Mouse (Mus musculus) liver, embryonic 11.5 days (tissue): ENCODE results near the gene S1pr2. TPM values are rescaled to one million over a fixed set of nuclear protein-coding genes. Genes with fewer than 3 reads are reported as not detected.

Source experiments
- ATAC-seq: fragments of 200-750 bp; cut with Nextera tagmentation; replicated peaks from 2 replicates; pipeline ENCODE4 v1.8.0; 2017; ENCODE audit warnings: moderate number of reproducible peaks, mild to moderate bottlenecking, moderate TSS enrichment, moderate library complexity; ENCODE audit not compliant: low FRiP score
- DNase-seq: peaks from one replicate; pipeline ENCODE4 v3.0.0-alpha.2; 2017; ENCODE audit warnings: low spot score
- H3K27ac ChIP-seq: fragments of 300-500 bp; sonication (generic); 2 replicates; pipeline ENCODE4 v1.5.1; 2014; ENCODE audit warnings: mild to moderate bottlenecking, low read depth, low read length, control low read depth
- H3K27me3 ChIP-seq: fragments of 300-500 bp; sonication (generic); replicated peaks from 2 replicates; pipeline ENCODE4 v1.6.1; 2014; ENCODE audit warnings: low read length, mixed read lengths; ENCODE audit not compliant: control insufficient read depth, insufficient read depth
- H3K36me3 ChIP-seq: fragments of 300-500 bp; sonication (generic); 2 replicates; pipeline ENCODE4 v1.6.1; 2014; ENCODE audit warnings: mild to moderate bottlenecking, low read length, moderate library complexity, mixed read lengths; ENCODE audit not compliant: control insufficient read depth, insufficient read depth
- H3K4me1 ChIP-seq: fragments of 300-500 bp; sonication (generic); replicated peaks from 2 replicates; pipeline ENCODE4 v1.6.1; 2014; ENCODE audit warnings: low read length, mixed read lengths; ENCODE audit not compliant: control insufficient read depth, insufficient read depth
- H3K4me2 ChIP-seq: fragments of 300-500 bp; sonication (generic); 2 replicates; pipeline ENCODE4 v1.6.1; 2014; ENCODE audit warnings: mild to moderate bottlenecking, control low read depth, moderate library complexity
- H3K4me3 ChIP-seq: fragments of 300-500 bp; sonication (generic); 2 replicates; pipeline ENCODE4 v1.5.1; 2014; ENCODE audit warnings: low read depth, low read length, control low read depth
- H3K9ac ChIP-seq: fragments of 300-500 bp; sonication (generic); 2 replicates; pipeline ENCODE4 v1.6.1; 2014; ENCODE audit warnings: low read depth, low read length, control low read depth
- H3K9me3 ChIP-seq: fragments of 300-500 bp; sonication (generic); 2 replicates; pipeline ENCODE4 v1.6.1; 2016; ENCODE audit warnings: low read length, inconsistent platforms, mixed read lengths; ENCODE audit not compliant: control insufficient read depth
- WGBS: fragments of 180-500 bp; shearing (Covaris S2); extraction: QIAGEN DNeasy Blood & Tissue Kit; methylation state at CpG from one replicate; pipeline ENCODE4 v1.1.7; 2014; 5-methylcytosine and 5-hydroxymethylcytosine counted together
- polyA plus RNA-seq: library from polyadenylated mRNA; unstranded; fragments of >200 nt; fragmentation: Nextera tagmentation; extraction: Ambion mirVana; gene quantifications from 2 replicates; pipeline ENCODE4 v1.2.1, GENCODE M21; 2014

The S1pr2 gene
- polyA plus RNA-seq, 1 experiment from 2014 or later, result 15.2 TPM

DNA sequence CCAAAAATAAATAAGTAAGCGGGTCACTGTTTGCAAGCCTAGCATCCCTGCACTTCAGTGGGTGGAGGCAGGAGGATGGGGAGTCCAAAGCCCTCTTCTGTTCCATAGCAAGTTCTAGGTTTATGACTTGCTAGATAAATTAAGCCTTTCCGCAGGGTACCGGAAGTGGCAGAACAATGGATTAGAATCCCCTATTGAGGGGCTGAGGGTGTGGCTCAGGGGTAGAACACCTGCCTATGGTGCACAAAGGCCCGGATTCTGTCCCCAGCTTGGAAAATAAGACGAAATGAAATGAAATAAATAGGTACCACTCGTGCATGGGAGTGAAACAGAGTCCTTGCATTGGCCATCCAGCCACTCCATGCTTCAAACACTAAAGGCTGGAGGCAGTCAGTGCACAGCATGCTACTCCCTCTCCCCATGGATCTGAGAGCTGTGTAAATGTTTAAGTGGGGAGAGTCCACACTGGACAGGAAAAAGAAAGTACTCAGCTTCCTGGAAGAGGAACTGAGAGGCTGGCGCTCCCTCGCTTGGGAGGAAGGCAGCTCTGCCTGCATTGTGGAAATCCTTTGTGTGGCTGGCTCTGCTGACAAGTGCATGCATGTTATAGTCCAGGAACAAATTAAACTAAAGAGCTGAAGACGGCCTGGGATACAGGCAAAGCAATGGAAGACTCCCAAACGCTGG lies 2.0 kb upstream of the S1pr2 start:
- H3K4me1 ChIP-seq, result peaks cover 28% of the 10 kb centered on the region

DNA sequence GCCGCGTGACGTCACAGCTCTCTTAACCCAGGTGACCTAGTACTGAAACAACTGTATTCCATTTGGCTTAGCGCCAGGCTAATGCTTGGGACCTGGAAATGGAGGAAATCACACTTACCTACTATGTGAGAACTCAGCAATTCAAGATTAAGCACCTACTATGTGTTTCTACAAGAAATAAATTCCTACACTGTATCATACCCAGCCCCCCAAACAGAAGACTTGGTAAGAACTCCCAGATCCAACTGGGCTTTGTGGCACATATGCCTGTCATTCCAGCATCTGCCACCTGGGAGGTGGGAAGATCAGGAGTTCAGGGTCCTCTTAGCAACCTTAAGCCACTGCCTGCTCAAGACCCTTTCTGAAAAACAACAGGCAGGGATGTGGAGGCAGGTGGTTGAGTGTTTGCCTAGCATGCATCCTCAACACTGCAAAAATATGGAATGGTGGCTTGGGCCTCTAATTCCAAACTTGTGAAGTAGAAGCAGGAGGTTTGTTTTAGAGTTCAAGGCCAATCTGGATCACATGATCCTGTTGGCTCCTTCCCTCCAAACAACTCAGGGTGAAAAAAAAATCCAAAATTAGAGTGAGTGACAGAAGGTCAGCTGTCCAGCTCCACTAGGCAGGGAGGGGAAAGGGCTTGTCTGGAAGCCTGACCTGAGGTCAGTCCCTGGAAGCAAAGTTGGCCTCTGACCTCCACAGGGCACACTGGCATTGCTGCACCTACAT lies 544 bp upstream of the S1pr2 start:
- ATAC-seq, result no peak
- Histone ChIP-seq H3K9me3 (no peaks in the 10 kb centered on the region), H3K4me3 (peak overlapping the region; percentile 83), H3K4me1 (peaks cover 29% of the 10 kb centered on the region), H3K27me3 (no peaks in the 10 kb centered on the region), H3K4me2 (peak overlapping the region; percentile 98), H3K9ac (peak overlapping the region; percentile 75), H3K36me3 (no peaks in the 10 kb centered on the region), H3K27ac (no peak overlapping the region; the same call in 1 of the 2 replicates)
- no peak for DNase-seq
- 6% methylated on average over 4 of the region's 4 CpGs for WGBS

More for the DNA sequence above, 2.0 kb upstream of the S1pr2 start:
- 59% methylated on average over 10 of the region's 10 CpGs for WGBS
- DNase-seq, result no peak
- Histone ChIP-seq H3K4me3 (no peak overlapping the region), H3K27ac (no peak overlapping the region), H3K9me3 (no peaks in the 10 kb centered on the region), H3K27me3 (no peaks in the 10 kb centered on the region), H3K9ac (no peak overlapping the region), H3K4me2 (no peak overlapping the region), H3K36me3 (no peaks in the 10 kb centered on the region)
- ATAC-seq, result no peak

- Histone ChIP-seq H3K36me3 (no peaks in the 10 kb centered on the region), H3K4me3 (peak overlapping the region; percentile 83), H3K27ac (peak overlapping the region; percentile 85), H3K9me3 (no peaks in the 10 kb centered on the region), H3K9ac (peak overlapping the region; percentile 75), H3K4me1 (peaks cover 29% of the 10 kb centered on the region), H3K4me2 (peak overlapping the region; percentile 98), H3K27me3 (no peaks in the 10 kb centered on the region)
- ATAC-seq, result peak; percentile 58
- peak; percentile 65 for DNase-seq
- WGBS, result under 1% methylated on average over 45 of the region's 45 CpGs
Observed at GRCm38 (mm10) chr9:20975431-20976215, 958 bp downstream of the S1pr2 start.

- H3K27ac ChIP-seq, result no peak overlapping the region
- H3K4me2 ChIP-seq, result peak overlapping the region; percentile 15; the same call in 1 of the 2 replicates
- no peak for ATAC-seq
- no peaks in the 10 kb centered on the region for H3K9me3 ChIP-seq
- peaks cover 26% of the 10 kb centered on the region for H3K4me1 ChIP-seq
- no peaks in the 10 kb centered on the region for H3K27me3 ChIP-seq
- no peak for DNase-seq
- H3K4me3 ChIP-seq, result no peak overlapping the region
- WGBS, result 53% methylated on average over 6 of the region's 6 CpGs
- 0 out of 2 replicates have a peak, but pooled peaks cover under 1% of the 10 kb centered on the region for H3K36me3 ChIP-seq
- H3K9ac ChIP-seq, result no peak overlapping the region
Observed at GRCm38 (mm10) chr9:20973682-20974075, 2.9 kb downstream of the S1pr2 start.

- no peaks in the 10 kb centered on the region for H3K27me3 ChIP-seq
- no peak overlapping the region for H3K4me3 ChIP-seq
- no peak overlapping the region for H3K27ac ChIP-seq
- no peak overlapping the region for H3K9ac ChIP-seq
- H3K4me1 ChIP-seq, result peaks cover 26% of the 10 kb centered on the region
- 86% methylated on average over 4 of the region's 4 CpGs for WGBS
- ATAC-seq (no peak), DNase-seq (no peak)
- peak overlapping the region; percentile 15; the same call in 1 of the 2 replicates for H3K4me2 ChIP-seq
- peaks cover 2% of the 10 kb centered on the region; the same call in 1 of the 2 replicates for H3K36me3 ChIP-seq
- no peaks in the 10 kb centered on the region for H3K9me3 ChIP-seq
Observed at GRCm38 (mm10) chr9:20973001-20973681, 3.4 kb downstream of the S1pr2 start.

GRCm38 (mm10) chr9:20972141-20972992 lies 4.2 kb downstream of the S1pr2 start:
- H3K4me1 ChIP-seq, result peaks cover 26% of the 10 kb centered on the region
- ATAC-seq (no peak), DNase-seq (no peak)
- H3K27me3 ChIP-seq, result no peaks in the 10 kb centered on the region
- no peaks in the 10 kb centered on the region for H3K9me3 ChIP-seq
- peaks cover 2% of the 10 kb centered on the region; the same call in 1 of the 2 replicates for H3K36me3 ChIP-seq
- H3K27ac ChIP-seq, result 0 out of 2 replicates have a peak overlapping the region, but pooled peaks have one; percentile 35
- H3K4me3 ChIP-seq, result no peak overlapping the region
- peak overlapping the region; percentile 24; the same call in 1 of the 2 replicates for H3K4me2 ChIP-seq
- WGBS, result 63% methylated on average over 28 of the region's 28 CpGs
- H3K9ac ChIP-seq, result no peak overlapping the region

DNA sequence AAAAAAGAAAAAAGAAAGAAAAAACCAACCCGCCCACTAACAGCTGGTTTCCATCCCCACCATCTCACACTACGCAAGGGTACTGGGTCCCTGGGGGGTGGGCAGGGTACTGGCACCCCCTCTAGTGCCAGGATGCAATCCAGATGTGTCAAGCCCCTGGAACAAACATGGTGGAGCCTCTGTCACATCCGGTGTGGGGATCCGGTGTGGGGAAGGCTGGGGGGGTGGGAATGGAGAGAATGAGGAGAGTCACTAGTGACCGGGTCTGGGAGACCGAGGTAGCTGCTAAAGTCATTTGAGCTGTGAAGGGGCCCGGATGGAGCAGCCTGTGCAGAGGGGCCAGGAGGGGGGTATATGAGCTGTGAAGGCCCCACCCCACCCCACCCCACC lies 4.8 kb downstream of the S1pr2 start:
- no peaks in the 10 kb centered on the region for H3K9me3 ChIP-seq
- DNase-seq, result no peak
- H3K9ac ChIP-seq, result no peak overlapping the region
- H3K4me2 ChIP-seq, result no peak overlapping the region
- no peak overlapping the region for H3K4me3 ChIP-seq
- H3K36me3 ChIP-seq, result peaks cover 2% of the 10 kb centered on the region; the same call in 1 of the 2 replicates
- H3K27ac ChIP-seq, result 0 out of 2 replicates have a peak overlapping the region, but pooled peaks have one; percentile 35
- no peaks in the 10 kb centered on the region for H3K27me3 ChIP-seq
- 74% methylated on average over 7 of the region's 7 CpGs for WGBS
- H3K4me1 ChIP-seq, result peaks cover 22% of the 10 kb centered on the region
- no peak for ATAC-seq
